Mouse (Mus musculus): ENCODE measurements around the gene Zfp36l2.

DNA sequence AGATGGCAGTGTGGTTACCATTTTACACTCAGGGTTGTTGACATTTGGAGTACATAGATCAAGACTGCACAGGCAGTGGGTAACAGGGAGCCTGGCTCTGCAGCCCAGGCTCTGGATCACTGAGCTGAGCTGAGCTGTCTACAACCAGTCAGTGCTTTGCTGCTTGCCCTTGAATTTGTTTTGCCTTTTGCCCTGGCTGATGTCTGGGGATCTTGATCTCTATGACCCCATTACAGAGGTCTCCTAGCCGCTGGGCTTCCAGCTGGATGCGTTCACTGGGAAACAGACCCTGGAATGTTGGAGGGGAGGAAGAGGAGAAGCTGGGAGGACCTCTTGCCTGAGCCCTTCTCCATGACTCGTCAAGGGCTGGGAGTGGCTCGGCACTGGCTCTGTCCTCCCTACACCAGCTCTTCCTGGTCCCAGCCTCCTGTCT lies 10.2 kb upstream of the Zfp36l2 start:
- TF ChIP-seq POLR2A (IDR thresholded peaks at IDR 0.05; ENCODE audit: low read depth, low read length) = no peak
- TF ChIP-seq USF1 (IDR thresholded peaks at IDR 0.05; ENCODE audit: low read depth, low read length) = no peak
- no peak for TF ChIP-seq TCF12 (IDR thresholded peaks at IDR 0.05; ENCODE audit: low read depth, low read length)
- TF ChIP-seq CTCF (conservative IDR thresholded peaks at IDR 0.05 in 1 of 2, IDR thresholded peaks at IDR 0.05 in 1 of 2; ENCODE audit: low read depth in 2 of 2, low read length in 2 of 2) = no peak
- TF ChIP-seq E2F4 (IDR thresholded peaks at IDR 0.05; ENCODE audit: insufficient replicate concordance, low read depth, low read length) = no peak
- TF ChIP-seq SMC3 (IDR thresholded peaks at IDR 0.05; ENCODE audit: low read depth, low read length) = no peak
- TF ChIP-seq RCOR1 (conservative IDR thresholded peaks at IDR 0.05; ENCODE audit: low read depth, low read length) = no peak
- TF ChIP-seq JUND (conservative IDR thresholded peaks at IDR 0.05; ENCODE audit: low read depth, low read length) = no peak
